Mouse (Mus musculus): ENCODE data around the gene Brd2. TPM values are rescaled to one million over a fixed set of nuclear protein-coding genes. Genes with fewer than 3 reads are reported as not detected.

The Brd2 gene
- polyA plus RNA-seq, 1 experiment = 242 TPM

DNA sequence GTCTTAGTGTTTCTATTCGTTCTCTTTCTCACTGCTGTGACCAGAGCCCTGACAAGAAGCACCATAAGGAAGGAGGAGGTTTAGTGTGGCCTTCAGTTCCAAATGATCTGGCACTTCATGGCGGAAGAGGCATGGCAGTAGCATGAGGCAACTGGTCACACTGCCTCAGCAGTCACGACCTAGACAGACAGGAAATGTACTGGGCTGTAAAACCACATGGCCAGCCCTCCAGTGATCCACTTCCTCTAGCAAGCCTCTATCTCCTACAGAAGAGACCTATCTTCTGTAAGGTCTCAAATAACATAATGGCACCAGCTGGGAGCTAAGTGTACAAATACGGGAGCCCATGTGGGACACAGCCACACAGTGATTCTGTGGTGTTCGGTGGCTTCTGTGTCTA is 50.3 kb downstream of the Brd2 start:
- peaks cover 28% of the 10 kb centered on the region for H3K9me3 ChIP-seq
- peaks cover 11% of the 10 kb centered on the region for H3K36me3 ChIP-seq (replicated peaks; ENCODE audit: low read length)
- peak overlapping the region; percentile 78 for H3K4me3 ChIP-seq (replicated peaks)
- H3K4me1 ChIP-seq = peaks cover 54% of the 10 kb centered on the region
- no peak for TF ChIP-seq GATA1 (IDR thresholded peaks at IDR 0.05; ENCODE audit: borderline replicate concordance, low read length)
- no peak for TF ChIP-seq FLI1 (IDR thresholded peaks at IDR 0.05; ENCODE audit: low read length)
- peaks cover 23% of the 10 kb centered on the region for H3K27me3 ChIP-seq (replicated peaks)

DNA sequence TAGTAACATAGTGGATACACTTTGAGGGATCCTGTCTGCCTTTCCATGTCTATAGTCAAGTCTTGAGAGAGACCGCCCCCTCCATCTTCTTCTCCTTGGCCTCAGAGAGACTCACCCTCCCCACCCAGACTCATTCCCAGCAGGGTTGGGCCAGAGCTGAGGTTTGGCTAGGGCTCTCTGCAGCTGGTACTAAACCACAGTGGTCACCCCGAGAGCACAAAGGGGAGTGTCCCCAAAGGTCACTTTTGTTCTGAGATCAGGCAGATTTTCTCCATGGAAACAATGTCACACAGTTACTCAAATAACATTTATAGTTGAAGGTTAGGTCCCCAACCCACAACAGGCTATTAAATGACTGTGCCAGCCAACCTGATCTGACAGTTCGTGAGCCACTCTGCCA is 53.6 kb downstream of the Brd2 start:
- Histone ChIP-seq H3K36me3 (replicated peaks; ENCODE audit: low read length) (peaks cover 31% of the 10 kb centered on the region), H3K4me3 (replicated peaks) (no peak overlapping the region), H3K9me3 (peaks cover 27% of the 10 kb centered on the region), H3K27me3 (replicated peaks) (peaks cover 8% of the 10 kb centered on the region), H3K4me1 (peaks cover 50% of the 10 kb centered on the region)
- TF ChIP-seq GATA1 (IDR thresholded peaks at IDR 0.05; ENCODE audit: borderline replicate concordance, low read length) (no peak), FLI1 (IDR thresholded peaks at IDR 0.05; ENCODE audit: low read length) (no peak)

Other genes starting within 250 kb of the Brd2 start
- not detected in 2 replicates for gene Gm7029, start 248.8 kb downstream of the Brd2 start, polyA plus RNA-seq (2012; ENCODE audit: insufficient read depth, low replicate concordance)
- gene Kifc1, start 232.0 kb downstream of the Brd2 start, polyA plus RNA-seq (2012; ENCODE audit: insufficient read depth, low replicate concordance) = 9.8 and 31.7 TPM in 2 replicates
- gene Platr17, start 217.5 kb downstream of the Brd2 start, polyA plus RNA-seq (2012; ENCODE audit: insufficient read depth, low replicate concordance) = not detected in 2 replicates
- 11.0 and 20.0 TPM in 2 replicates for gene Daxx, start 213.2 kb downstream of the Brd2 start, polyA plus RNA-seq (2012; ENCODE audit: insufficient read depth, low replicate concordance)
- 362 and 606 TPM in 2 replicates for gene Tapbp, start 206.7 kb downstream of the Brd2 start, polyA plus RNA-seq (2012; ENCODE audit: insufficient read depth, low replicate concordance)
- gene Zbtb22, start 206.7 kb downstream of the Brd2 start, polyA plus RNA-seq (2012; ENCODE audit: insufficient read depth, low replicate concordance) = 45.3 and 51.7 TPM in 2 replicates
- 90.4 and 221 TPM in 2 replicates for gene Rgl2, start 193.1 kb downstream of the Brd2 start, polyA plus RNA-seq (2012; ENCODE audit: insufficient read depth, low replicate concordance)
- 39.4 and 269 TPM in 2 replicates for gene Pfdn6, start 182.3 kb downstream of the Brd2 start, polyA plus RNA-seq (2012; ENCODE audit: insufficient read depth, low replicate concordance)
- 58.7 and 64.2 TPM in 2 replicates for gene Wdr46, start 182.0 kb downstream of the Brd2 start, polyA plus RNA-seq (2012; ENCODE audit: insufficient read depth, low replicate concordance)
- 15.5 and 19.7 TPM in 2 replicates for gene B3galt4, start 171.1 kb downstream of the Brd2 start, polyA plus RNA-seq (2012; ENCODE audit: insufficient read depth, low replicate concordance)
- 75.8 and 138 TPM in 2 replicates for gene Vps52, start 166.8 kb downstream of the Brd2 start, polyA plus RNA-seq (2012; ENCODE audit: insufficient read depth, low replicate concordance)
- 17.5 and 129 TPM in 2 replicates for gene Rps18, start 166.6 kb downstream of the Brd2 start, polyA plus RNA-seq (2012; ENCODE audit: insufficient read depth, low replicate concordance)
- 144 and 307 TPM in 2 replicates for gene H2-K1, start 122.3 kb downstream of the Brd2 start, polyA plus RNA-seq (2012; ENCODE audit: insufficient read depth, low replicate concordance)
- 5.3 and 24.9 TPM in 2 replicates for gene Ring1, start 98.0 kb downstream of the Brd2 start, polyA plus RNA-seq (2012; ENCODE audit: insufficient read depth, low replicate concordance)
- 12.4 and 22.2 TPM in 2 replicates for gene H2-Ke6, start 94.6 kb downstream of the Brd2 start, polyA plus RNA-seq (2012; ENCODE audit: insufficient read depth, low replicate concordance)
- gene Slc39a7, start 91.0 kb downstream of the Brd2 start, polyA plus RNA-seq (2012; ENCODE audit: insufficient read depth, low replicate concordance) = 63.6 and 95.7 TPM in 2 replicates
- gene Rxrb, start 90.8 kb downstream of the Brd2 start, polyA plus RNA-seq (2012; ENCODE audit: insufficient read depth, low replicate concordance) = 66.5 and 117 TPM in 2 replicates
- 19.6 and 36.5 TPM in 2 replicates for gene Col11a2, start 83.2 kb downstream of the Brd2 start, polyA plus RNA-seq (2012; ENCODE audit: insufficient read depth, low replicate concordance)
- 9.5 and 12.1 TPM in 2 replicates for gene H2-Oa, start 30.3 kb downstream of the Brd2 start, polyA plus RNA-seq (2012; ENCODE audit: insufficient read depth, low replicate concordance)
- 19.3 and 32.1 TPM in 2 replicates for gene H2-DMa, start 3.1 kb downstream of the Brd2 start, polyA plus RNA-seq (2012; ENCODE audit: insufficient read depth, low replicate concordance)
- 1.5 TPM in 1 of 2 replicates, not detected in the other for gene H2-DMb2, start 20.7 kb upstream of the Brd2 start, polyA plus RNA-seq (2012; ENCODE audit: insufficient read depth, low replicate concordance)
- 1.1 TPM in 1 of 2 replicates, not detected in the other for gene H2-DMb1, start 30.4 kb upstream of the Brd2 start, polyA plus RNA-seq (2012; ENCODE audit: insufficient read depth, low replicate concordance)
- gene Tap1, start 64.9 kb upstream of the Brd2 start, polyA plus RNA-seq (2012; ENCODE audit: insufficient read depth, low replicate concordance) = 27.1 and 27.9 TPM in 2 replicates
- 15.3 and 32.2 TPM in 2 replicates for gene Psmb9, start 65.1 kb upstream of the Brd2 start, polyA plus RNA-seq (2012; ENCODE audit: insufficient read depth, low replicate concordance)
- gene Psmb8, start 75.1 kb upstream of the Brd2 start, polyA plus RNA-seq (2012; ENCODE audit: insufficient read depth, low replicate concordance) = 16.6 and 74.9 TPM in 2 replicates
- gene Tap2, start 80.9 kb upstream of the Brd2 start, polyA plus RNA-seq (2012; ENCODE audit: insufficient read depth, low replicate concordance) = 87.3 and 103 TPM in 2 replicates
- 0.76 TPM in 1 of 2 replicates, not detected in the other for gene H2-Ob, start 116.3 kb upstream of the Brd2 start, polyA plus RNA-seq (2012; ENCODE audit: insufficient read depth, low replicate concordance)
- 1.8 TPM in 1 of 2 replicates, not detected in the other for gene H2-Ab1, start 135.1 kb upstream of the Brd2 start, polyA plus RNA-seq (2012; ENCODE audit: insufficient read depth, low replicate concordance)
- 0.64 TPM in 1 of 2 replicates, not detected in the other for gene H2-Aa, start 165.2 kb upstream of the Brd2 start, polyA plus RNA-seq (2012; ENCODE audit: insufficient read depth, low replicate concordance)
- 2.8 TPM in 1 of 2 replicates, not detected in the other for gene H2-Eb1, start 183.2 kb upstream of the Brd2 start, polyA plus RNA-seq (2012; ENCODE audit: insufficient read depth, low replicate concordance)
- gene H2-Eb2, start 203.0 kb upstream of the Brd2 start, polyA plus RNA-seq (2012; ENCODE audit: insufficient read depth, low replicate concordance) = not detected in 2 replicates
- gene Btnl2, start 232.2 kb upstream of the Brd2 start, polyA plus RNA-seq (2012; ENCODE audit: insufficient read depth, low replicate concordance) = not detected in 2 replicates